In the genomic region with DNA sequence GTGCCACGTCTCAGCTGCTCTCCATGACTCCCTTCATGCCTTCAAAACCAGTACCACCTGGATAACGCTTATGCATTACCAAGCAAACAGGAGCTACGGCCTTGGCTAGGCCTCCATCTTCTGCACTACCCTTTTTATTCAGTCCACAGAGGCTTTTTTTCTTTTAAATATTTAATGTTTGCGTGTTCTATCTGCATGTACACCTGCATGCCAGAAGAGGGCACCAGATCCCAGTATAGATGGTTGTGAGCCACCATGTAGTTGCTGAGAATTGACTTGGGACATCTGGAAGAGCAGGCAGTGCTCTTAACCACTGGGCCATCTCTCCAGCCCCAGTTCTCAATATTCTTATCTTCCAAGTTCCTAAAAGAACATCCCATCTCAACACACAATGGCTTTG, we compare ENCODE assay signal across 1 mouse cellular context.
TF ChIP-seq lines count a peak whose summit lies in the region.

No protein-coding gene starts in this region.

TF ChIP-seq in MEL, 35 proteins besides CTCF, POLR2A, EP300 and RAD21:
- no peak for TF ChIP-seq NELFE (IDR thresholded peaks at IDR 0.05; ENCODE audit: low read depth, low read length)
- peak; percentile 34 for TF ChIP-seq ZC3H11A (IDR thresholded peaks at IDR 0.05; ENCODE audit: low read depth, low read length)
- TF ChIP-seq SMC3 (IDR thresholded peaks at IDR 0.05; ENCODE audit: low read depth, low read length), result peak; percentile 42
